Mouse (Mus musculus) c-Kit-negative CD71-positive TER-119-positive erythroid progenitor cells, embryonic 14.5 days (primary cell): ENCODE data around the gene Shf.

Experiments
- DNase-seq: peaks from one replicate; pipeline ENCODE4 v3.0.0-alpha.2; 2013; ENCODE audit warnings: low read depth, low spot score

Gene Shf

GRCm38 (mm10) chr2:122302574-122303241, 66.3 kb downstream of the Shf start:
- peak; percentile 29 for DNase-seq

- no peak for DNase-seq
These were observed 66.9 kb downstream of the Shf start for GRCm38 (mm10) chr2:122301921-122302573.

- no peak for DNase-seq
These were observed 67.7 kb downstream of the Shf start for GRCm38 (mm10) chr2:122301081-122301920.

- DNase-seq, result no peak
These were observed 68.3 kb downstream of the Shf start for GRCm38 (mm10) chr2:122300656-122301020.

- DNase-seq, result no peak
These were observed 68.9 kb downstream of the Shf start for GRCm38 (mm10) chr2:122299911-122300655.
